Mouse (Mus musculus) hindbrain, postnatal 0 days (tissue): ENCODE measurements around the gene Tank. TPM values are rescaled to one million over a fixed set of nuclear protein-coding genes. Genes with fewer than 3 reads are reported as not detected.
A peak's percentile ranks its signal among the peaks of the same experiment; 100 is the strongest.

ENCODE experiments used
- ATAC-seq: fragments of 200-750 bp; cut with Nextera tagmentation; 2 replicates; pipeline ENCODE4 v1.8.0; 2017; ENCODE audit warnings: mild to moderate bottlenecking, moderate TSS enrichment, moderate library complexity
- DNase-seq: peaks from one replicate; pipeline ENCODE4 v3.0.0-alpha.2; 2015; ENCODE audit warnings: low spot score
- H3K27ac ChIP-seq: fragments of 300-500 bp; sonication (generic); 2 replicates; pipeline ENCODE4 v1.5.1; 2014; ENCODE audit warnings: mild to moderate bottlenecking
- H3K27me3 ChIP-seq: fragments of 300-500 bp; sonication (generic); 2 replicates; pipeline ENCODE4 v1.6.1; 2014; ENCODE audit warnings: low read length, mixed read lengths; ENCODE audit not compliant: insufficient read depth
- H3K36me3 ChIP-seq: fragments of 300-500 bp; sonication (generic); 2 replicates; pipeline ENCODE4 v1.6.1; 2014; ENCODE audit warnings: low read length, mixed read lengths; ENCODE audit not compliant: insufficient read depth
- H3K4me1 ChIP-seq: fragments of 300-500 bp; sonication (generic); 2 replicates; pipeline ENCODE4 v1.6.1; 2014; ENCODE audit warnings: antibody characterized with exemption, low read length, mixed read lengths; ENCODE audit not compliant: insufficient read depth
- H3K4me2 ChIP-seq: fragments of 300-500 bp; sonication (generic); 2 replicates; pipeline ENCODE4 v1.6.1; 2014; ENCODE audit warnings: low read depth, mild to moderate bottlenecking, low read length, moderate library complexity, mixed read lengths
- H3K4me3 ChIP-seq: fragments of 300-500 bp; sonication (generic); 2 replicates; pipeline ENCODE4 v1.5.1; 2014; ENCODE audit warnings: low read length
- H3K9ac ChIP-seq: fragments of 300-500 bp; sonication (generic); replicated peaks from 2 replicates; pipeline ENCODE4 v1.6.1; 2014; ENCODE audit warnings: mild to moderate bottlenecking, low read length, moderate library complexity, mixed read lengths
- H3K9me3 ChIP-seq: fragments of 300-500 bp; sonication (generic); 2 replicates; pipeline ENCODE4 v1.6.1; 2016; ENCODE audit warnings: low read length, mixed read lengths
- CTCF ChIP-seq: IDR thresholded peaks from 2 replicates; pipeline ENCODE4 v1.5.1; 2016; ENCODE audit warnings: antibody characterized with exemption, control low read depth, low read depth
- WGBS: fragments of 180-500 bp; shearing (Covaris S2); extraction: QIAGEN DNeasy Blood & Tissue Kit; methylation state at CpG from one replicate; pipeline ENCODE4 v1.1.7; 2014; 5-methylcytosine and 5-hydroxymethylcytosine counted together
- polyA plus RNA-seq: library from polyadenylated mRNA; unstranded; fragments of >200 nt; fragmentation: Nextera tagmentation; extraction: Ambion mirVana; gene quantifications from 2 replicates; pipeline ENCODE4 v1.2.1, GENCODE M21; 2015
- total RNA-seq: library from RNA; depleted of rRNA; stranded (reverse); fragments of >200 nt; gene quantifications from 2 replicates; pipeline ENCODE4 v1.2.3, GENCODE M21; 2014; rRNA removed

Gene Tank
- 18.8 and 19.2 TPM in 2 replicates for total RNA-seq
- polyA plus RNA-seq: 25.2 and 25.7 TPM in 2 replicates

- no peaks in the 10 kb centered on the region for H3K4me1 ChIP-seq
- no peaks in the 10 kb centered on the region for H3K36me3 ChIP-seq
- H3K9me3 ChIP-seq: no peaks in the 10 kb centered on the region
- 85% methylated on average over 10 of the region's 10 CpGs for WGBS
- no peak within 1 kb of the TSS for H3K27ac ChIP-seq
- H3K27me3 ChIP-seq: no peaks in the 10 kb centered on the region
- ATAC-seq (no peak), DNase-seq (no peak)
- no peak for TF ChIP-seq CTCF
- H3K4me2 ChIP-seq: no peak within 1 kb of the TSS
- no peak within 1 kb of the TSS for H3K9ac ChIP-seq
- H3K4me3 ChIP-seq: no peak within 1 kb of the TSS
These were observed at the start of gene Tank for GRCm38 (mm10) chr2:61578433-61578832. TSS of gene Tank (plus strand) at chr2:61578585.

- no peak overlapping the region for H3K9ac ChIP-seq
- no peaks in the 10 kb centered on the region for H3K36me3 ChIP-seq
- no peak for DNase-seq
- H3K27me3 ChIP-seq: no peaks in the 10 kb centered on the region
- ATAC-seq: no peak
- H3K4me2 ChIP-seq: no peak overlapping the region
- no peak overlapping the region for H3K27ac ChIP-seq
- no peak for TF ChIP-seq CTCF
- no peak overlapping the region for H3K4me3 ChIP-seq
- WGBS: 75% methylated on average over 3 of the region's 3 CpGs
- no peaks in the 10 kb centered on the region for H3K4me1 ChIP-seq
- H3K9me3 ChIP-seq: no peaks in the 10 kb centered on the region
These were observed 46.1 kb upstream of the Tank start for GRCm38 (mm10) chr2:61532326-61532725.

GRCm38 (mm10) chr2:61533131-61533530 is 45.3 kb upstream of the Tank start:
- Histone ChIP-seq H3K27me3 (no peaks in the 10 kb centered on the region), H3K4me3 (no peak overlapping the region), H3K4me1 (no peaks in the 10 kb centered on the region), H3K9me3 (no peaks in the 10 kb centered on the region), H3K36me3 (no peaks in the 10 kb centered on the region), H3K27ac (no peak overlapping the region; the same call in 1 of the 2 replicates), H3K4me2 (no peak overlapping the region), H3K9ac (no peak overlapping the region)
- WGBS: 57% methylated on average over 2 of the region's 2 CpGs
- ATAC-seq (peak; percentile 87), DNase-seq (peak; percentile 62)
- no peak for TF ChIP-seq CTCF

GRCm38 (mm10) chr2:61536901-61537300 is 41.5 kb upstream of the Tank start:
- Histone ChIP-seq H3K9ac (no peak overlapping the region), H3K27me3 (no peaks in the 10 kb centered on the region), H3K36me3 (no peaks in the 10 kb centered on the region), H3K9me3 (no peaks in the 10 kb centered on the region), H3K4me1 (no peaks in the 10 kb centered on the region), H3K4me3 (no peak overlapping the region), H3K27ac (no peak overlapping the region), H3K4me2 (no peak overlapping the region)
- WGBS: 74% methylated on average over 2 of the region's 2 CpGs
- ATAC-seq (no peak), DNase-seq (no peak)
- no peak for TF ChIP-seq CTCF

GRCm38 (mm10) chr2:61539378-61539777 is 39.0 kb upstream of the Tank start:
- no peak overlapping the region for H3K27ac ChIP-seq
- WGBS: 15% methylated on average over 2 of the region's 2 CpGs
- H3K9ac ChIP-seq: no peak overlapping the region
- no peaks in the 10 kb centered on the region for H3K4me1 ChIP-seq
- H3K36me3 ChIP-seq: no peaks in the 10 kb centered on the region
- no peaks in the 10 kb centered on the region for H3K9me3 ChIP-seq
- H3K4me3 ChIP-seq: no peak overlapping the region
- TF ChIP-seq CTCF: no peak
- no peak overlapping the region for H3K4me2 ChIP-seq
- ATAC-seq (no peak), DNase-seq (no peak)
- H3K27me3 ChIP-seq: no peaks in the 10 kb centered on the region

- 94% methylated on average over 2 of the region's 2 CpGs for WGBS
- Histone ChIP-seq H3K27me3 (no peaks in the 10 kb centered on the region), H3K9ac (no peak overlapping the region), H3K4me1 (no peaks in the 10 kb centered on the region), H3K36me3 (no peaks in the 10 kb centered on the region), H3K4me2 (no peak overlapping the region), H3K9me3 (no peaks in the 10 kb centered on the region), H3K4me3 (no peak overlapping the region), H3K27ac (no peak overlapping the region)
- DNase-seq (no peak), ATAC-seq (no peak)
- no peak for TF ChIP-seq CTCF
These were observed 36.0 kb upstream of the Tank start for GRCm38 (mm10) chr2:61542426-61542825.

- Histone ChIP-seq H3K36me3 (no peaks in the 10 kb centered on the region), H3K9me3 (no peaks in the 10 kb centered on the region), H3K4me1 (no peaks in the 10 kb centered on the region), H3K4me2 (no peak overlapping the region), H3K4me3 (no peak overlapping the region), H3K9ac (no peak overlapping the region), H3K27me3 (no peaks in the 10 kb centered on the region), H3K27ac (no peak overlapping the region)
- ATAC-seq: no peak
- no peak for DNase-seq
- no peak for TF ChIP-seq CTCF
- whole genome bisulfite sequencing: 92% methylated on average over 3 of the region's 3 CpGs
These were observed 32.7 kb upstream of the Tank start for GRCm38 (mm10) chr2:61545666-61546065.
